Mouse (Mus musculus) thymus, adult 2 months (tissue): Measurements from ENCODE around the gene Gm49405. TPM values are rescaled to one million over a fixed set of nuclear protein-coding genes. Genes with fewer than 3 reads are reported as not detected.
"Not testable (repeated sequence)": the region's sequence is repeated elsewhere in the genome, so short reads cannot be mapped to it uniquely, and the experiment has no call there.

Experiments
- DNase-seq: peaks from one replicate; pipeline ENCODE4 v3.0.0; 2021
- H3K27ac ChIP-seq: fragments of 200-500 bp; 2 replicates; pipeline ENCODE4 v1.5.1; 2012; ENCODE audit warnings: low read length, control low read depth; ENCODE audit not compliant: control insufficient read depth, insufficient read depth
- H3K27me3 ChIP-seq: fragments of 200-500 bp; 2 replicates; pipeline ENCODE4 v1.6.1; 2012; ENCODE audit warnings: mild to moderate bottlenecking, low read length, moderate library complexity, mixed read lengths; ENCODE audit not compliant: control insufficient read depth, insufficient read depth
- H3K36me3 ChIP-seq: fragments of 200-500 bp; 2 replicates; pipeline ENCODE4 v1.6.1; 2012; ENCODE audit warnings: mild to moderate bottlenecking, low read length, moderate library complexity; ENCODE audit not compliant: control insufficient read depth, insufficient read depth
- H3K4me1 ChIP-seq: fragments of 200-500 bp; replicated peaks from 2 replicates; pipeline ENCODE4 v1.6.1; 2012; ENCODE audit warnings: low read length; ENCODE audit not compliant: control insufficient read depth, insufficient read depth
- H3K4me3 ChIP-seq: fragments of 200-500 bp; 2 replicates; pipeline ENCODE4 v1.5.1; 2012; ENCODE audit warnings: mild to moderate bottlenecking, low read length, control low read depth, moderate library complexity; ENCODE audit not compliant: control insufficient read depth, insufficient read depth
- CTCF ChIP-seq: fragments of 200-500 bp; IDR thresholded peaks from 2 replicates; pipeline ENCODE4 v1.5.1; 2012; ENCODE audit warnings: mild to moderate bottlenecking, control low read depth, low read length, moderate library complexity, borderline replicate concordance; ENCODE audit not compliant: control insufficient read depth, poor library complexity, insufficient read depth; ENCODE audit errors: extremely low read depth
- POLR2A ChIP-seq: fragments of 200-500 bp; IDR thresholded peaks from 2 replicates; pipeline ENCODE4 v1.6.1; 2012; ENCODE audit warnings: mild to moderate bottlenecking, low read length, control low read depth, moderate library complexity; ENCODE audit not compliant: control insufficient read depth, poor library complexity, insufficient read depth; ENCODE audit errors: extremely low read depth
- WGBS: fragments of 180-500 bp; shearing (Covaris S2); methylation state at CpG from one replicate; pipeline ENCODE4 v1.1.7; 2018; 5-methylcytosine and 5-hydroxymethylcytosine counted together
- polyA plus RNA-seq: library from polyadenylated mRNA; depleted of rRNA; stranded (reverse); fragments of >200 nt; gene quantifications from 2 replicates; pipeline ENCODE4 v1.2.3, GENCODE M21; 2012

The Gm49405 gene
- polyA plus RNA-seq, 1 experiment: 5.3 TPM

DNA sequence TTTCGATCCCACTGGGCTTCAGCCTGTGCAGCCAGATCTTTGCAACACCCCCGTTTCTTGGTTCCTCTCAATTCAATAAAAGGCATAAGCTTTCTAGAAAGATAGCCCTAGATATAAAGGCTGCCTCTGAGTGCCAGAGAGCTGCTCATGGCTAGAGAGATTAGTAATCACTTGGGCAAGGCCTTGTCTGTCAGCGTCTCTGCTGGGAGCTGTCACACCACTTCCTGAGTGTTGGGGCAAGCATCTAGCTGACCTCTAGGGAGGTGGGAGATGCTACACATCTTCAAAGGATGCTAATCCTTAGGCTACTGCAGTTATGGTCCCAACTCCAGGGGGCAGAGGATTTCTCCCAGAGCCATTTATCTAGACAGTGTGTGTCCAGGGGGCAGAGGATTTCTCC lies 33.2 kb upstream of the Gm49405 start:
- TF ChIP-seq POLR2A (no peak), CTCF (no peak)
- WGBS: 77% methylated on average over 3 of the region's 3 CpGs
- H3K4me1 ChIP-seq: no peaks in the 10 kb centered on the region
- H3K27ac ChIP-seq: no peak overlapping the region
- H3K4me3 ChIP-seq: no peak overlapping the region
- no peak for DNase-seq
- no peaks in the 10 kb centered on the region for H3K27me3 ChIP-seq
- no peaks in the 10 kb centered on the region for H3K36me3 ChIP-seq

GRCm38 (mm10) chr19:3972229-3972628 lies 28.2 kb upstream of the Gm49405 start, which contains the start of gene Aldh3b2:
Gene Aldh3b2, plus strand, starts transcription at chr19:3972328.
- DNase-seq: no peak
- no peak within 1 kb of the TSS for H3K27ac ChIP-seq

GRCm38 (mm10) chr19:3974608-3975007 lies 25.8 kb upstream of the Gm49405 start:
- not testable (repeated sequence) for H3K36me3 ChIP-seq, H3K27me3 ChIP-seq, H3K4me3 ChIP-seq, H3K27ac ChIP-seq, H3K4me1 ChIP-seq, DNase-seq
- 97% methylated on average over 6 of the region's 6 CpGs for WGBS

More at GRCm38 (mm10) chr19:3972229-3972628, 28.2 kb upstream of the Gm49405 start, which contains the start of gene Aldh3b2:
- Histone ChIP-seq H3K4me3 (no peak within 1 kb of the TSS), H3K27me3 (no peaks in the 10 kb centered on the region), H3K36me3 (no peaks in the 10 kb centered on the region), H3K4me1 (no peaks in the 10 kb centered on the region)
- 79% methylated on average over 9 of the region's 9 CpGs for WGBS
- TF ChIP-seq CTCF (no peak), POLR2A (no peak)

GRCm38 (mm10) chr19:3975866-3976265 lies 24.6 kb upstream of the Gm49405 start:
- Histone ChIP-seq H3K36me3 (no peaks in the 10 kb centered on the region), H3K27me3 (no peaks in the 10 kb centered on the region)
- 93% methylated on average over 2 of the region's 2 CpGs for WGBS

GRCm38 (mm10) chr19:3980309-3980708 lies 20.1 kb upstream of the Gm49405 start:
- Histone ChIP-seq H3K4me3 (no peak overlapping the region), H3K36me3 (no peaks in the 10 kb centered on the region), H3K27me3 (no peaks in the 10 kb centered on the region), H3K4me1 (peaks cover 8% of the 10 kb centered on the region), H3K27ac (no peak overlapping the region)
- peak; percentile 84 for DNase-seq
- no peak for TF ChIP-seq CTCF
- TF ChIP-seq POLR2A: no peak
- WGBS: 13% methylated on average over 4 of the region's 4 CpGs

More at GRCm38 (mm10) chr19:3975866-3976265, 24.6 kb upstream of the Gm49405 start:
- H3K4me3 ChIP-seq: no peak overlapping the region
- H3K4me1 ChIP-seq: no peaks in the 10 kb centered on the region
- DNase-seq: no peak
- TF ChIP-seq POLR2A: no peak
- no peak for TF ChIP-seq CTCF
- no peak overlapping the region for H3K27ac ChIP-seq

- Histone ChIP-seq H3K4me3 (no peak overlapping the region), H3K27me3 (no peaks in the 10 kb centered on the region), H3K36me3 (no peaks in the 10 kb centered on the region), H3K27ac (no peak overlapping the region), H3K4me1 (peaks cover 11% of the 10 kb centered on the region)
- TF ChIP-seq POLR2A (no peak), CTCF (no peak)
- DNase-seq: no peak
- WGBS: 87% methylated on average over 9 of the region's 9 CpGs
Observed at GRCm38 (mm10) chr19:3980917-3981316, 19.5 kb upstream of the Gm49405 start.

DNA sequence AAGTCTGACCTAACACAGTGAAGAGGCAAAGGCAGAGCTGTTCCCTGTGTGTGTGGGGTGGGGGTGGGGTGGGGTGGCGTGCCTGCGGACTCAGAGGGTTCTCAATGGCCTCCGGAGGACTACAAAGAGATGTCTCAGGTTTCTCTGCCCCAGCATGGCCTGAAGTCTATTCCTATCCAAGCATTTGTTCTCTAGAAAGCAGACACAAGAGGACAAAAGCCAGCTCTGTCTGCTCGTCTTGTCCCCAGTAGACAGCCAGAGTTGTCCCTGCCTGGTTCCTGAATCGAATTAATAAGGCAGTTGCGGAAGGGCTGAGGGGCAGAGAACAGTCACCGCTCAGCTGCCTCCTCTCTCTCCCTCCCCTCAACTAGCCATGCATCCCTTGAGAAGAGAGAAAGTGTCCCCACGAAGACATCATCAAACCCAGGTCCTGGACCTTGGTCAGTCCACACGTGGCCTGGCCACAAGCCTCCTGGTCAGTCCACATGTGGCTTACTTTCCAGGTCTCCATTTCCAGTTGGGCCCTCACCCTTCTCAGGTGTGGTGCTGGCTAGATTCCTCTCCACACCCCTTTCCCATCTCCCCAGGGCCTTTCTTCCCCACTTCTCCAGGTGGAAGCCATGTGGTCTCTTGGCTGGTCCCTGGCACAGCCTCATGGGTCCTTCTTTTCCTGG lies 16.8 kb upstream of the Gm49405 start:
- H3K36me3 ChIP-seq: no peaks in the 10 kb centered on the region
- H3K27me3 ChIP-seq: no peaks in the 10 kb centered on the region
- TF ChIP-seq CTCF (no peak), POLR2A (no peak)
- 92% methylated on average over 9 of the region's 9 CpGs for WGBS
- DNase-seq: no peak
- no peak overlapping the region for H3K4me3 ChIP-seq
- peaks cover 16% of the 10 kb centered on the region for H3K4me1 ChIP-seq
- H3K27ac ChIP-seq: no peak overlapping the region
